Mouse (Mus musculus): Measurements from ENCODE around the gene Zfhx2. TPM values are rescaled to one million over a fixed set of nuclear protein-coding genes. Genes with fewer than 3 reads are reported as not detected.

Zfhx2 gene
- 13.4 TPM for polyA plus RNA-seq (2017; shearing (Covaris generic))

GRCm38 (mm10) chr14:55092011-55092577 is at the start of gene Zfhx2:
Gene Zfhx2 (minus strand): TSS chr14:55092324.

GRCm38 (mm10) chr14:55116425-55117200 is 24.5 kb upstream of the Zfhx2 start, which contains the start of gene Jph4:
Gene Jph4 (minus strand): TSS chr14:55116935.

GRCm38 (mm10) chr14:55105836-55106809 is 14.0 kb upstream of the Zfhx2 start, which contains the start of gene Ap1g2:
Gene Ap1g2 (minus strand): TSS chr14:55106593.

GRCm38 (mm10) chr14:55094704-55095231 is 2.6 kb upstream of the Zfhx2 start, which contains the start of gene Thtpa:
Gene Thtpa (plus strand): TSS chr14:55094784.

GRCm38 (mm10) chr14:55014991-55015766 is 76.9 kb downstream of the Zfhx2 start, which contains the start of gene Ngdn:
Gene Ngdn (plus strand): TSS chr14:55015454.

Other genes with a start within 250 kb of the Zfhx2 start
- gene Homez, start 221.4 kb downstream of the Zfhx2 start, polyA plus RNA-seq (2017; shearing (Covaris generic)), result 7.2 TPM
- 2.8 TPM for gene Ppp1r3e, start 214.8 kb downstream of the Zfhx2 start, polyA plus RNA-seq (2017; shearing (Covaris generic))
- 0.16 TPM for gene Bcl2l2, start 208.9 kb downstream of the Zfhx2 start, polyA plus RNA-seq (2017; shearing (Covaris generic))
- not detected for gene Gm20521, start 208.9 kb downstream of the Zfhx2 start, polyA plus RNA-seq (2017; shearing (Covaris generic))
- gene Pabpn1, start 199.8 kb downstream of the Zfhx2 start, polyA plus RNA-seq (2017; shearing (Covaris generic)), result 198 TPM
- gene Slc22a17, start 179.2 kb downstream of the Zfhx2 start, polyA plus RNA-seq (2017; shearing (Covaris generic)), result 1.7 TPM
- gene Efs, start 166.2 kb downstream of the Zfhx2 start, polyA plus RNA-seq (2017; shearing (Covaris generic)), result not detected
- gene Il25, start 159.6 kb downstream of the Zfhx2 start, polyA plus RNA-seq (2017; shearing (Covaris generic)), result not detected
- not detected for gene Cmtm5, start 156.1 kb downstream of the Zfhx2 start, polyA plus RNA-seq (2017; shearing (Covaris generic))
- not detected for gene Myh6, start 125.4 kb downstream of the Zfhx2 start, polyA plus RNA-seq (2017; shearing (Covaris generic))
- not detected for gene Gm17428, start 115.4 kb downstream of the Zfhx2 start, polyA plus RNA-seq (2017; shearing (Covaris generic))
- not detected for gene Myh7, start 97.7 kb downstream of the Zfhx2 start, polyA plus RNA-seq (2017; shearing (Covaris generic))
- 107 TPM for gene Ngdn, start 76.9 kb downstream of the Zfhx2 start, polyA plus RNA-seq (2017; shearing (Covaris generic))
- gene Thtpa, start 2.5 kb upstream of the Zfhx2 start, polyA plus RNA-seq (2017; shearing (Covaris generic)), result 10.8 TPM
- 145 TPM for gene Ap1g2, start 14.3 kb upstream of the Zfhx2 start, polyA plus RNA-seq (2017; shearing (Covaris generic))
- gene Jph4, start 24.6 kb upstream of the Zfhx2 start, polyA plus RNA-seq (2017; shearing (Covaris generic)), result not detected
- gene Dhrs2, start 129.7 kb upstream of the Zfhx2 start, polyA plus RNA-seq (2017; shearing (Covaris generic)), result not detected

Data from effector memory CD4-positive, alpha-beta T cell, adult 5 months (primary cell).